ENCODE assay signal across 8 mouse cellular contexts in the genomic region with DNA sequence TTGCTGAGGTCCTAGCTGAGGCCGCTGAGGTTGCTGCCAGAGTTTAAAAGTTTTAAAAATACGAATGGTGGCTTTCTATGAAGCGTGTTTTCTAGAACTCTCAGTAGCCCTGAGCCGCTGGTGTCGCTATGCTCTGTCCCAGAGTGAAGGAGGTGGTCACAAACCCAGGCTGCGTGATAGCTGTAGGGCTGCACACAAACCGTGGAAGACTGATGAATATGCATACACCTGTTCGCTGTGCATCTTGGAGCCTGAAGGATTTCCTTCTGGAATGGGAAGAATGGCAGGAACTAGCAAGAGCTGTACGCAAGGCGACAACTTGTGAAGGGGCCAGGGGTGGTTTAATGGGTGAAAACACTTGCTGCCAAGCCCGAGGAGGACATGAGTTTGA. TPM values are rescaled to one million over a fixed set of nuclear protein-coding genes. Genes with fewer than 3 reads are reported as not detected.
DNase-seq lines count a peak whose midpoint lies in the region; TF ChIP-seq lines count a peak whose summit lies in the region.

No protein-coding gene starts in this region.

- H3K79me2 ChIP-seq in myocyte (ENCODE audit: control insufficient read depth, insufficient read depth) = peaks cover 28% of the 10 kb centered on the region

- H3K36me3 ChIP-seq in testis, adult 2 months (ENCODE audit: control insufficient read depth, insufficient read depth, low read length) = peaks cover 2% of the 10 kb centered on the region; the same call in 1 of the 2 replicates
- peaks cover 12% of the 10 kb centered on the region for H3K36me3 ChIP-seq in myocyte (ENCODE audit: control insufficient read depth, insufficient read depth)

- peak overlapping the region; percentile 73 for H3K27ac ChIP-seq in testis, adult 2 months (ENCODE audit: control insufficient read depth, insufficient read depth, low read depth, low read length)

- H3K4me3 ChIP-seq in testis, adult 2 months (ENCODE audit: control insufficient read depth, low read depth, low read length) = peak overlapping the region; percentile 100
- H3K4me3 ChIP-seq in myocyte = peak overlapping the region; percentile 89

- H3K4me2 ChIP-seq in myocyte (ENCODE audit: low read depth) = peak overlapping the region; percentile 93

- no peak for TF ChIP-seq POLR2A in testis, adult 2 months (IDR thresholded peaks at IDR 0.05; ENCODE audit: control insufficient read depth, low read depth, low read length)
- TF ChIP-seq POLR2A in myocyte (IDR thresholded peaks at IDR 0.05; ENCODE audit: insufficient read length, low read depth) = no peak

- H3K4me1 ChIP-seq in testis, adult 2 months (ENCODE audit: control insufficient read depth, insufficient read depth, low read length) = peaks cover 7% of the 10 kb centered on the region

- no peaks in the 10 kb centered on the region for H3K27me3 ChIP-seq in testis, adult 2 months (ENCODE audit: control insufficient read depth, insufficient read depth, low read length)
- no peaks in the 10 kb centered on the region for H3K27me3 ChIP-seq in myocyte (ENCODE audit: control insufficient read depth, insufficient read depth, insufficient read length)

- 2% methylated on average over 11 of the region's 11 CpGs for WGBS in large intestine, adult 2 months

- peak overlapping the region; percentile 44 for H3ac ChIP-seq in myocyte (ENCODE audit: control insufficient read depth, insufficient read length)

- TF ChIP-seq CTCF in testis, adult 2 months (IDR thresholded peaks at IDR 0.05; ENCODE audit: control insufficient read depth, insufficient read depth, insufficient replicate concordance, low read depth, low read length) = no peak

- peak; percentile 24 to 29 for DNase-seq in frontal cortex, postnatal 36 days (ENCODE audit: low spot score in 2 of 2)
- no peak for DNase-seq in frontal cortex, postnatal 10 days (ENCODE audit: low spot score in 2 of 2)
- DNase-seq in testis, postnatal 10 days (ENCODE audit: low spot score) = no peak
- peak; percentile 33 for DNase-seq in large intestine, adult 2 months (ENCODE audit: low read depth, low spot score)
- DNase-seq in embryo, embryonic 10 days (ENCODE audit: low spot score) = no peak
- no peak for DNase-seq in kidney, adult 8-10 months

TF ChIP-seq in myocyte, 11 proteins besides CTCF, POLR2A, EP300 and RAD21:
- TF ChIP-seq MYOG (IDR thresholded peaks at IDR 0.05; ENCODE audit: control insufficient read depth in 1 of 3, insufficient read depth in 1 of 3, insufficient read length in 2 of 3, low read depth in 2 of 3) = no peak
- TF ChIP-seq MYOD1 (IDR thresholded peaks at IDR 0.05; ENCODE audit: control insufficient read depth in 1 of 3, insufficient read length in 2 of 3, low read depth in 2 of 3) = peak in 2 of 3 experiments; percentile 17 to 38
TF ChIP-seq in myocyte: peak in this region for 1.

RNA-seq across cellular contexts. Expression of a gene that starts 0.6 kb away (rescaled TPM):
- 5.6 and 7.0 TPM in 2 replicates for polyA plus RNA-seq in testis, adult 2 months (2012; rRNA removed)
- 6.0 and 6.7 TPM in 2 replicates for polyA plus RNA-seq in large intestine, adult 2 months (2012; rRNA removed)
- 17.2 TPM for polyA plus RNA-seq in myocyte (2012; fragmentation: generic; extraction: Trizol)

Comparison
In these comparisons a context has a peak if more than half of its experiments do, and no peak if none do; other contexts are left out.
1. DNase-seq: peak in frontal cortex, postnatal 36 days (2 of 2) and large intestine, adult 2 months (single experiment); none in frontal cortex, postnatal 10 days (0 of 2), testis, postnatal 10 days (single experiment), embryo, embryonic 10 days (single experiment) and kidney, adult 8-10 months (0 of 2).